Mouse (Mus musculus) stomach, postnatal 0 days (tissue): Measurements from ENCODE around the gene Kcnk12.

Experiments used
- CTCF ChIP-seq: IDR thresholded peaks from 2 replicates; pipeline ENCODE4 v1.5.1; 2016; ENCODE audit warnings: antibody characterized with exemption, low read depth, mild to moderate bottlenecking, moderate library complexity
- EP300 ChIP-seq: optimal IDR thresholded peaks from 2 replicates; pipeline ENCODE3; 2016; ENCODE audit warnings: antibody characterized with exemption

GRCm38 (mm10) chr17:87737144-87737543, 60.6 kb downstream of the Kcnk12 start:
- TF ChIP-seq EP300 (no peak), CTCF (no peak)
